Mouse (Mus musculus) liver, embryonic 14.5 days (tissue): ENCODE measurements around the gene Adam15.

ENCODE experiments used
- CTCF ChIP-seq: IDR thresholded peaks from 2 replicates; pipeline ENCODE4 v1.5.1; 2016; ENCODE audit warnings: antibody characterized with exemption, low read depth, control low read depth
- EP300 ChIP-seq: IDR thresholded peaks from 2 replicates; pipeline ENCODE4 v1.6.1; 2016; ENCODE audit warnings: antibody characterized with exemption, low read depth

DNA sequence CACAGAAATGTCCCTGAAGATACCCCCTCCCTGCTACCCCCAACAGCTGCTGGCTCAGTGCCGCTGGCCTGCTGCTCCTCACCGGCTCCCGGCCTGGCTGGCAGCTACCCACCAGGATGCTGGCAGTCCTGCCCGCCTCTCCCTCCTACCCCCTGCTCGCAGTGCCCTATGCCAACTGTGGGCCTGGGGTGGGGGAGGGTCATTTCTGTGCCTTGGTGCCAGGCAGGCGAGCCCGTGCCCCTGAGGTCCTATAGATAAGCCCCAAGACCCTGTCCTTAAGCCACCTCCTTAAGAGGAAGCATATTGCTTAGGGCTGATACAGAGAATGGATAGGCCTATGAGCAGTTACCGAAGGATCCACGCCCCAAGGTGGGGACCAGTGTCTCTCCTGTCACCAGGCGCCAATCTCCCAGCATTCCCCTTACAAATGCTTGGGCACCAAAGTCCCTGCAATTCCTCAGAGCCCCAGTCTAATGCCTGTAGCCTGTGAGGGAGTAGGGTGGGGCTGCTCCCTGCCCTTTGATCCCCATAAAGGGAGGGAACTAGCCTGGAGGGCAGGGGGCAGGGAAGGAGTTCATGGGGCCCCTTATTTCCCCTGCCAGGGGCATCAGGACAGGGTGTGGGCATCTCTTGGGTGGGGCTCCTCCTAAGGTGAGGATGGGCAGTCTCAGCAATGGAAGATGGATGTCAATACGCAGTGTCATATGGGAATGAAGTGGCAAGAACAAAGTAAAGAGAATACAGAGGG, 38.5 kb upstream of the Adam15 start:
- no peak for TF ChIP-seq CTCF
- no peak for TF ChIP-seq EP300
